Mouse (Mus musculus) forelimb bud, embryonic 11.5 days (tissue): ENCODE results near the gene Usp49.
"Not testable (repeated sequence)": the region's sequence is repeated elsewhere in the genome, so short reads cannot be mapped to it uniquely, and the experiment has no call there.

Source experiments
- DNase-seq: peaks from one replicate; pipeline ENCODE4 v3.0.0-alpha.2; 2012; ENCODE audit warnings: low read depth, low spot score

Gene Usp49

GRCm38 (mm10) chr17:47651953-47652352 lies 21.5 kb downstream of the Usp49 start:
- DNase-seq: no peak

DNA sequence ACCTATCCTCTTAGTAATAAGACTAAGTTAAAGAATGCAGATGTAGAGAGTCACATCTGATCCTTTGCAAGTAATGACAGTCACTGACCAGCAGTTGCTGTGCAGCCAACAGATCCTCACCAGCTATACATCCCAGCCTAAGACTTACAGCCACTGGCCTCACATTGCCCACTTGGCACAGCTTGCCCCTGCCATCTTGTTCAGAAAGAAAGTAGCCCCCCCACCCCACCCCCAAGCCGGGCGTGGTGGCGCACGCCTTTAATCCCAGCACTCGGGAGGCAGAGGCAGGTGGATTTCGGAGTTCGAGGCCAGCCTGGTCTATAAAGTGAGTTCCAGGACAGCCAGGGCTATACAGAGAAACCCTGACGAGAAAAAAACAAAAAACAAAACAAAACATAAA lies 23.9 kb downstream of the Usp49 start:
- DNase-seq: not testable (repeated sequence)

DNA sequence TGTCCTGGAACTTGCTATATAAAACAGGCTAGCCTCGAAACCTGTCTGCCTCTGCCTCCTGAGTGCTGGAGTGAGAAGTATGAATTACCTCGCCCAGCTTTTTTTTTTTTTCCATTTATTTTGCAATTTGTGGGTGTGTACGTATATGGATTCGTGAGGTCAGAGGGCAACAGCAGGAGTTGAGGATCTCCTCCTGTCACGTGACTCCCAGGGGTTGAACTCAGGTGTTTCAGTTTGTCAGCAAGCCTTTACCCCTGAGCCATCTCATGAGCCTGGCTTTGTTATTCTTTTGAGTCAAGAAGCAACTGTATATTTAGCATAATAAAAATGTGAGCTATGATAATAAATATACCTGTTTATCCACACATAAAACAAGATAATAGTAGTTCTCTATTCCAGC lies 25.2 kb downstream of the Usp49 start:
- no peak for DNase-seq

- no peak for DNase-seq
Observed at GRCm38 (mm10) chr17:47657901-47658300, 27.4 kb downstream of the Usp49 start.

- no peak for DNase-seq
Observed at GRCm38 (mm10) chr17:47658741-47659243, 28.3 kb downstream of the Usp49 start.

- DNase-seq: no peak
Observed at GRCm38 (mm10) chr17:47663009-47663713, 32.7 kb downstream of the Usp49 start.

GRCm38 (mm10) chr17:47664474-47664873 lies 34.0 kb downstream of the Usp49 start:
- DNase-seq: no peak

DNA sequence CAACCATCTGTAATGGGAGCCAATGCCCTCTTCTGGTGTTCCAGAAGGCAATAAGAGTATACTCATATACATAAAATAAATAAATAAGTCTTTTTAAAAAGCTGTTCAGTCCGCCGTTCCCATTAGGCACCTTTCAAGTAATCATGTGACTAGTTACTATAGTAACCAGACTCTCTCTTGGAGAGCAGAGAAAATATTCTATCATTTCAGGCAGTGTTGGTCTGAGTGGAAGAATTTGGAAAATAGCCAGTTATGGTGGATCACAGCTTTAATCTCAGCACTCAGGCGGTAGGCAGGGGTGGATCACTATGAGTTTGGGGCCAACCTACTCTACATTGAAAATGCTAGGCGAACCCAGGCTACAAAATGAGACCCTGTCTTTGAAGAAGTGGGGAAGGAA lies 38.7 kb downstream of the Usp49 start:
- DNase-seq: no peak

DNA sequence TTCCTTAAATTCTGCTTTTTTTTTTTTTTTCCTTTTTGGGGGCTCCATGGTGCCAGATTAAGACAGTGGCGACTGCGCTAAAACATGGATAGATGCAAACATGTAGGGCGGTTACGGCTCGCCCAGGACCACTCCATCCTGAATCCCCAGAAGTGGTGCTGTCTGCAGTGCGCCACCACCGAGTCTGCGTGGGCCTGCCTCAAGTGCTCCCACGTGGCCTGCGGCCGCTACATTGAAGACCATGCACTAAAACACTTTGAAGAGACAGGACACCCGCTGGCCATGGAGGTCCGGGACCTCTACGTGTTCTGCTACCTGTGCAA lies 41.5 kb downstream of the Usp49 start:
- DNase-seq: no peak

- peak; percentile 74 for DNase-seq
Observed at GRCm38 (mm10) chr17:47672311-47673111, 42.0 kb downstream of the Usp49 start.

- peak; percentile 78 for DNase-seq
Observed at GRCm38 (mm10) chr17:47676581-47676980, 46.1 kb downstream of the Usp49 start.

GRCm38 (mm10) chr17:47678238-47678637 lies 47.7 kb downstream of the Usp49 start:
- DNase-seq: no peak

GRCm38 (mm10) chr17:47678702-47679101 lies 48.2 kb downstream of the Usp49 start:
- DNase-seq: no peak

- no peak for DNase-seq
Observed at GRCm38 (mm10) chr17:47682836-47683235, 52.3 kb downstream of the Usp49 start.

DNA sequence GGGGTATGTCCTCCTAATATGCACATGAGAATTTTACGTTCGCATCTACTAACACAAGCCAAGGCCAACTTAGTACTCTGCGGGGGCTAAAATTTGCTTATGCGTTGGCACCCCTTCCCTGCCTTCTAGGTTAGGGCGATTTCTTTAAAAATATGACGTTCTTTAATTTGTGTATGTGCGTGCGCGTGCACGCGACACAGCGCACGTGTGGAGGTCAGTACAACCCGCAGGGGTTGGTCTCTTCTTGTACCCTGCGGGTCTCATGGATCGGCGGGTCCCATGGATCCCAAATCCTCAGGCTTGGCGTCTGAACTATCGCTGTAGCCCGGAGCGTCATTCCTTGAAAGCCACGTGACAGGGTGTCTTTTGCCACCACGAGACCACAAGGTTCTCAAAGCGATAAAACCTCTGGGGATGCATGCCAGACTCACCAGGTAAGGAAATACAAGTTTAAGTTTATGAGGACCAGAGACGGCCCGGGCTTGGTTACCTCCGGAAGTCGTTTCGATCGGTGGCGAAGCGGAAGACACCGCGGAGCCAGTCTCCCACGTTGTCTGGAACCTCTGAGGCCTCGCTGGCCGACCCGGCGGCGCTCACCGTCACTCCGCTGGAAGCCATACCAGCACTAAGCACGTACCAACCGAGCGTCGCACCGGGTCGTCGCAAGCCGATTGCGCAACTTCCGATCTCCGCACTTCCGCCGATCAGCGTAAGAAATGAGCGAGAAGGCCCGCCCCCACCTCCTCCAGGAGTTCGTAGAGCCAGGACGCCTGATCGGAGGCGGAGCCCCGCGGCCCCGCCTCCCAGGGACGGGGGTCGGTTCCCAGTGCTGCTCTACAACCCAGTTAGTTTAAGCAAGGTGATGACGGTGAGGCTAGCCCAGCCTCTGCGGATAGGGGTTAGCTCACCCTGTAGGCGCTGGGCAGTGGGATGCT lies 57.2 kb downstream of the Usp49 start:
- peak; percentile 94 for DNase-seq

GRCm38 (mm10) chr17:47688344-47688607 lies 57.8 kb downstream of the Usp49 start, which contains the start of gene Tomm6:
Gene Tomm6 (minus strand): TSS chr17:47688386.
- DNase-seq: no peak

DNA sequence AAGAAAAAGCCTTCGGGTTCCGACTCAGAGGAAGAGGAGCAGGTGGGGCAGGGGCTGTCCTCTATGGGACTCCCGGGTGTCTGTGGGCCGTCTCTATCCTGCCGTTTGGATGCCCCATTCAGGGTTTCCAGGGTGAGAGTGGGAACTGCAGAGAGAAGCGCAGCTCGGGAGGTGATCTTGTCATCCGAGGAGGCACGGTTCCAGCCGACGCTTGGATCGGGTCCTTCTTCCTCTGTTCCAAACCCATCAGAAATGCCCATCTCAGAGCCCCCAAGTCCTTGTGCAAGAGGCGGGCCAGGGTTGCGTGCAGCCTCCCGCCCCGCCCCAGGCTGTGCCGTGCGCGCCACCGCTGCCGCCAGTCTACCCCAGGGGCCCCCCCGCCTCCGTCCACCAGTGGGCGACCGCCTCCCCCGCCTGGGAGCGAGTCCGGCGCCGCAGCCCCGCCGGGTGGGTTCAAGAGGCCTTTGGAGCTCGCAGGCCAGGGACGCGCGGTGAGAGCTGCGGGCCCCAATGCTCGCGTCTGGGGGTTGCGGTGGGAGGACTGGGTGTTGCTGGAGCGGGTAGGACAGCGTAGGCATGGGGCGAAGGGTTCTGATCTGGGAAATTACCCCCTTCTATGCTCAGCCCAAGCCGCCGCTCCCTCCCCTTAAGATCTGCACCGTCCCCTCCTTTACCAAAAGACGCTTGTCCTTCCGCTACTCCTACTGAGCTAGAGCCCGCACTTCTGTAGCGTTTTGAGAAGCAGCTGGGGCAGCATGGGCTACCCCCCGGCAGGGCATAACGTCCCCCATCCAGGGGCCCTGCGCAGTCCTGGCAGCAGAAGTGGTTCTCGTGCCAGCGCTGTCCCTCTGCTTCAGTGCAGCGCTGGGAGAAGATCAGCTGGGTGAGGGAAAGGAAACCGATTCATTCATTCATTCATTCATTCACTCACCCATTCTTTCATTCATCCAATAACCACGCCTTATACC lies 58.4 kb downstream of the Usp49 start, which contains the start of gene Frs3:
Gene Frs3, plus strand, starts transcription at position 423 of the 968 bp plus-strand sequence.
- peak; percentile 46 for DNase-seq

- no peak for DNase-seq
Observed at GRCm38 (mm10) chr17:47689894-47690293, 59.4 kb downstream of the Usp49 start.

GRCm38 (mm10) chr17:47691650-47692049 lies 61.2 kb downstream of the Usp49 start:
- DNase-seq: no peak

DNA sequence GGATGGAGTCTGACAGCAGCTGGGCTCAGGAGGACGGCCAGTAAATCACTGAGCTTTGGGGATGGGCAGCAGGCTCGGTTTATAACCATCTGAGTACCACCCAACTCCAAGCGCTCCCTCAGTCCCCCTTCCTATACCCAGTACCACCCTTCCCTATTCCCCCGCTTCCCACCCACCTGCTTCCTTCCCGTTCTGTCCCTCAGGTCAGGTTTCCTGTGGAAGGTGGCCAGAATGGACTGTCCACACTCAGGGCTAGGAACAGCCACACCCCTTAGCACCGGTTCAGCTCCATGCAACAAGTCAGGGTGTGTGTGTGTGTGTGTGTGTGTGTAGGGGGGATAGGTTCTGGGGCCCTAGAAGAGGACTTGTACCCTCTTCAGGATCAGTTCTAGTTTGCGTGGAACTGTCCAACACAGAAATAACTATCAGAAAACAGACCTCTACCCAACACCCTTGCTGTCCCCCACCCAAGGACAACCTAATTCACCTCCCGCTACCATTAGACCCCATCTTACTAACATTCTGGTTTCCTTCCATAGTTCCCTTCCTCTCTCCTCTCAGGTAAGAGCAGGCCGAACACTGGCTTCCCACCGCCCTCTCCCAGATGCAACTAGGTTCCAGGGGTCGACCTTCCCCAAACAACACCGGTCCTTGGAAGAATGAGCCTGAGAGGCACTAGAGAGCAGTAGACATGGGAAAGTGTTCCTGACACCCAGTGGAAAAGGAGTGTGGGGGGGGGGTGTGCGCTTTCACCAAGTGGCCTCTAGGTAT lies 63.4 kb downstream of the Usp49 start:
- no peak for DNase-seq

GRCm38 (mm10) chr17:47694442-47694502 lies 63.8 kb downstream of the Usp49 start, which contains the start of gene Gm21981:
Gene Gm21981 (minus strand): TSS chr17:47694455.
- no peak for DNase-seq
